Mouse (Mus musculus): ENCODE measurements around the gene Shank2. TPM values are rescaled to one million over a fixed set of nuclear protein-coding genes. Genes with fewer than 3 reads are reported as not detected.
A peak's percentile ranks its signal among the peaks of the same experiment; 100 is the strongest.

The Shank2 gene
- polyA plus RNA-seq, 1 experiment from 2014 or later, result 2.1 TPM

- Histone ChIP-seq H3K4me1 (ENCODE audit: control insufficient read depth, insufficient read depth, low read length) (no peaks in the 10 kb centered on the region), H3K4me2 (ENCODE audit: low read depth) (no peak overlapping the region), H3K36me3 (ENCODE audit: control insufficient read depth, insufficient read depth, low read length) (no peaks in the 10 kb centered on the region), H3K4me3 (ENCODE audit: low read depth, low read length) (no peak overlapping the region), H3K9me3 (ENCODE audit: control insufficient read depth, low read length) (no peaks in the 10 kb centered on the region), H3K27ac (ENCODE audit: low read depth, low read length) (no peak overlapping the region), H3K27me3 (ENCODE audit: control insufficient read depth, insufficient read depth, low read length) (no peaks in the 10 kb centered on the region), H3K9ac (ENCODE audit: low read length) (no peak overlapping the region)
- 86% methylated on average over 8 of the region's 8 CpGs for WGBS
- no peak for DNase-seq (ENCODE audit: low spot score)
- no peak for ATAC-seq (ENCODE audit: insufficient read depth, low FRiP score, low TSS enrichment)
These were observed 371.3 kb downstream of the Shank2 start for GRCm38 (mm10) chr7:144373059-144373458.

GRCm38 (mm10) chr7:144375483-144375882, 373.8 kb downstream of the Shank2 start:
- Histone ChIP-seq H3K27me3 (ENCODE audit: control insufficient read depth, insufficient read depth, low read length) (no peaks in the 10 kb centered on the region), H3K4me3 (ENCODE audit: low read depth, low read length) (no peak overlapping the region), H3K27ac (ENCODE audit: low read depth, low read length) (no peak overlapping the region), H3K4me1 (ENCODE audit: control insufficient read depth, insufficient read depth, low read length) (peaks cover 6% of the 10 kb centered on the region; the same call in 1 of the 2 replicates), H3K36me3 (ENCODE audit: control insufficient read depth, insufficient read depth, low read length) (no peaks in the 10 kb centered on the region), H3K9me3 (ENCODE audit: control insufficient read depth, low read length) (no peaks in the 10 kb centered on the region), H3K4me2 (ENCODE audit: low read depth) (no peak overlapping the region), H3K9ac (ENCODE audit: low read length) (no peak overlapping the region)
- 74% methylated on average over 2 of the region's 2 CpGs for WGBS
- no peak for ATAC-seq (ENCODE audit: insufficient read depth, low FRiP score, low TSS enrichment)
- DNase-seq (ENCODE audit: low spot score), result no peak

DNA sequence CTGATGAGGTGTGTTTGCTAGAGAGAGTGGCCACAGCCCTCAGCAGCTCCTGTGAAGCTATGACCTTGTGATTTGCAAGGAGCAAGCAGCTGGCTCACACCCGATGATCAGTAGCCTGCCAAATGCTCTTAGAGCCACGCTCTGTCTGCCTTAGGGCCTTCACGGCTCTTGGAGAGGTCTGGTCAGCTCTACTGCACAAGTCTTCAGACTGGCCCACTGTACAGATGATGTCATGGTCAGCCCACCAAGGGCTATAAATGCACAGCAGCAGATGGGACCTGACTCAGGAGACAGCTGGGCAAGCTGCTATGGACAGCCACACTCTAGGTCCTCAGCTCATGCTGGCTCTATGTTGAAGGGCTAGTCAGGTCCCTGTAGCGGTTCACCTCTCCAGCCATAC, 376.5 kb downstream of the Shank2 start:
- ATAC-seq (ENCODE audit: insufficient read depth, low FRiP score, low TSS enrichment), result no peak
- DNase-seq (ENCODE audit: low spot score), result no peak
- H3K27ac ChIP-seq (ENCODE audit: low read depth, low read length), result no peak overlapping the region
- H3K4me3 ChIP-seq (ENCODE audit: low read depth, low read length), result no peak overlapping the region
- H3K4me2 ChIP-seq (ENCODE audit: low read depth), result no peak overlapping the region
- no peaks in the 10 kb centered on the region for H3K9me3 ChIP-seq (ENCODE audit: control insufficient read depth, low read length)
- no peaks in the 10 kb centered on the region for H3K36me3 ChIP-seq (ENCODE audit: control insufficient read depth, insufficient read depth, low read length)
- peaks cover 6% of the 10 kb centered on the region; the same call in 1 of the 2 replicates for H3K4me1 ChIP-seq (ENCODE audit: control insufficient read depth, insufficient read depth, low read length)
- no peak overlapping the region for H3K9ac ChIP-seq (ENCODE audit: low read length)
- WGBS, result 83% methylated on average over 4 of the region's 4 CpGs
- no peaks in the 10 kb centered on the region for H3K27me3 ChIP-seq (ENCODE audit: control insufficient read depth, insufficient read depth, low read length)

DNA sequence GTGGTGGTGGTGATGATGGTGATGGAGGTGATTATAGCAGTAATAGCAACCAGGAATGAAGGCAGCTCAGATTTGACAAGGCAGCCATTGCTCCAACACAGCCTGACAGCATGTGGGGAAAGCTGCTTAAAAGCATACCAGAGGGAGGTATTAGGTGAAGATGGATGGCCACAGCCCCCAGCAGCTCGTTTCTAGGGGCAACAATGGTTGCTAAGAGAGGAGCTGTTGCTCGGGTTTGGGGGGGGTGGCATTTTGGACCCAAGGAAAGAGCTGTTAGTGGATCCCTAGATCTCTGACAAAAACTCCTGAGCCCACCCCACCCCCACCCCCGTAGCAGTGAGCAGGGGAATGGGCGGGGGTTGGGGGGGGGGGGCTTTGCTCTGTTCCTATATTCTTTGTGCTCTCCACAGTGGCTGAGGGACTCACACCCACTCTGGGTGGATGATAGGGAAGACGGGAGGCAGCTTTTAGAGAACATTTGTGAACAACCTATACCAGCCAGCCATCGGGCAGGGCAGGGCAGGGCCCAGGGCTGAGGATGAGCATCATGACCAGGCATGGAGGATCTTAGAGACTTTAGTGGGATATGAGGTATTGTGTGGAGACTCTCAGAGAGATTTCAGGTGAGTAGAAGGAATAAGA, 377.6 kb downstream of the Shank2 start:
- H3K4me2 ChIP-seq (ENCODE audit: low read depth), result no peak overlapping the region
- H3K27me3 ChIP-seq (ENCODE audit: control insufficient read depth, insufficient read depth, low read length), result no peaks in the 10 kb centered on the region
- H3K4me1 ChIP-seq (ENCODE audit: control insufficient read depth, insufficient read depth, low read length), result peaks cover 6% of the 10 kb centered on the region; the same call in 1 of the 2 replicates
- 42% methylated on average over 6 of the region's 6 CpGs for WGBS
- ATAC-seq (ENCODE audit: insufficient read depth, low FRiP score, low TSS enrichment), result peak; percentile 58
- no peak overlapping the region for H3K27ac ChIP-seq (ENCODE audit: low read depth, low read length)
- H3K9me3 ChIP-seq (ENCODE audit: control insufficient read depth, low read length), result no peaks in the 10 kb centered on the region
- no peaks in the 10 kb centered on the region for H3K36me3 ChIP-seq (ENCODE audit: control insufficient read depth, insufficient read depth, low read length)
- DNase-seq (ENCODE audit: low spot score), result peak; percentile 55
- no peak overlapping the region for H3K4me3 ChIP-seq (ENCODE audit: low read depth, low read length)
- H3K9ac ChIP-seq (ENCODE audit: low read length), result no peak overlapping the region; the same call in 1 of the 2 replicates

DNA sequence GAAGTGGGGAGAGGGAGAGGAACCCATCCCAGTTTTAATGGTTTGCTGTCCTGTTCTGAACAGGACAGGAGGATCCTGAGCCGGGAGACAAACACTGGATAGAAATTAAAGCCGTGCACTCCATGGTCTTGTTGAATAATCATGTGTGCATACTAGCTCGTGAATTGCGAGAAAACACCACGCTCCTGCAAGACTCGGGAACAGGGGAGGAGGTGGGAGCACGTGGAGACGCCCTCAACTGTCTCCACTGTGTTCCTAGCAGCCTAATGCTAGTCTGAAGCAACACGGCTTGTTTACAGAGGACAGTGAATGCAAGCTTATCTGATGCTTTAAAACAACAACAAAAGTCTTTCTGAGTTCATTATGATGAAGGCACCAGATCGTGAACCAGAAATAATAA, 379.9 kb downstream of the Shank2 start:
- Histone ChIP-seq H3K36me3 (ENCODE audit: control insufficient read depth, insufficient read depth, low read length) (no peaks in the 10 kb centered on the region), H3K9ac (ENCODE audit: low read length) (no peak overlapping the region), H3K4me1 (ENCODE audit: control insufficient read depth, insufficient read depth, low read length) (peaks cover 6% of the 10 kb centered on the region; the same call in 1 of the 2 replicates), H3K4me3 (ENCODE audit: low read depth, low read length) (no peak overlapping the region), H3K27ac (ENCODE audit: low read depth, low read length) (no peak overlapping the region), H3K4me2 (ENCODE audit: low read depth) (no peak overlapping the region), H3K9me3 (ENCODE audit: control insufficient read depth, low read length) (no peaks in the 10 kb centered on the region), H3K27me3 (ENCODE audit: control insufficient read depth, insufficient read depth, low read length) (no peaks in the 10 kb centered on the region)
- DNase-seq (ENCODE audit: low spot score), result no peak
- 85% methylated on average over 10 of the region's 10 CpGs for WGBS
- no peak for ATAC-seq (ENCODE audit: insufficient read depth, low FRiP score, low TSS enrichment)

- ATAC-seq (ENCODE audit: insufficient read depth, low FRiP score, low TSS enrichment) (no peak), DNase-seq (ENCODE audit: low spot score) (no peak)
- no peaks in the 10 kb centered on the region for H3K4me1 ChIP-seq (ENCODE audit: control insufficient read depth, insufficient read depth, low read length)
- no peak overlapping the region for H3K4me3 ChIP-seq (ENCODE audit: low read depth, low read length)
- H3K9ac ChIP-seq (ENCODE audit: low read length), result no peak overlapping the region
- H3K9me3 ChIP-seq (ENCODE audit: control insufficient read depth, low read length), result no peaks in the 10 kb centered on the region
- H3K27me3 ChIP-seq (ENCODE audit: control insufficient read depth, insufficient read depth, low read length), result no peaks in the 10 kb centered on the region
- no peak overlapping the region for H3K4me2 ChIP-seq (ENCODE audit: low read depth)
- H3K27ac ChIP-seq (ENCODE audit: low read depth, low read length), result no peak overlapping the region
- H3K36me3 ChIP-seq (ENCODE audit: control insufficient read depth, insufficient read depth, low read length), result no peaks in the 10 kb centered on the region
- WGBS, result 94% methylated on average over 6 of the region's 6 CpGs
These were observed 385.8 kb downstream of the Shank2 start for GRCm38 (mm10) chr7:144387537-144387936.

DNA sequence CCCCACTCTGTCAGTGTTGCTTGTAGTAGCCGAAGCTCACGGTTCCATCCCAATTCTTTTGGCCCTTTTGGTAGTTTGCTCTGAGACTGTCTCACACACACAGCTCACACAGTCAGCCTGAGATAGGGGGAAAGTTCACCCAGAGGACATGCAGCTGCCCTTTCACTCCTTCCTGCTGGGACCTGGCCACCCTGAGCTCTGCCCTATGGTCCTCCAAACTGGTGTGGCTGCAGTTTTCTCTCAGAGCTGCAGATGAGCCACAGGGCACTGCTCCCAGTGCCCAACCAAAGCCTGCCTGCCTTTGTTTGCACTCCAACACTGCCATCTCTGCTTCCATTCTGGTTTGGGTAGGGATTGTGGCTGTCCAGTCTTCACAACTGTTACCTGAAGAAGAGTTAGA, 388.0 kb downstream of the Shank2 start:
- 82% methylated on average over 2 of the region's 2 CpGs for WGBS
- DNase-seq (ENCODE audit: low spot score) (no peak), ATAC-seq (ENCODE audit: insufficient read depth, low FRiP score, low TSS enrichment) (no peak)
- Histone ChIP-seq H3K4me2 (ENCODE audit: low read depth) (no peak overlapping the region), H3K9me3 (ENCODE audit: control insufficient read depth, low read length) (no peaks in the 10 kb centered on the region), H3K9ac (ENCODE audit: low read length) (no peak overlapping the region), H3K27ac (ENCODE audit: low read depth, low read length) (no peak overlapping the region), H3K4me3 (ENCODE audit: low read depth, low read length) (no peak overlapping the region), H3K36me3 (ENCODE audit: control insufficient read depth, insufficient read depth, low read length) (no peaks in the 10 kb centered on the region), H3K4me1 (ENCODE audit: control insufficient read depth, insufficient read depth, low read length) (no peaks in the 10 kb centered on the region), H3K27me3 (ENCODE audit: control insufficient read depth, insufficient read depth, low read length) (no peaks in the 10 kb centered on the region)

DNA sequence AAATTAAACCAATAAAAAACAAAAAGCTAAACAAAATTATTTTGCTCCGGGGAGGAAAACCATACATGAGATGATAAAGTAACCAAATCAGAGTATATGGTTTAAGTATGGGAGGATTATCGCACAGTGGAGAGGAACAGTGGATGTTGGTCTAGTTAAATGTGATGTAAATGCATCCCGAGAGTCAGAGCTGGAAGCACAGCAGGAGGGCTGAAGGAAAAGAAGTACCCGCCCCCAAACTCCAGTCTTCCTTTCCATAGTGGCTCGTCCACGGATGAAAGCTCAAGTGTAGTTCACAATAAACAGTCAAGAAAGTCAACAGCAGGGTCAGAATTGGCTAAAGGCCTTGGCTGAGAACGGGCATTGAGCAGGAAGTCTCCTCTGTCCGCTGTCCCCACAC, 388.9 kb downstream of the Shank2 start:
- H3K9ac ChIP-seq (ENCODE audit: low read length), result no peak overlapping the region
- H3K27me3 ChIP-seq (ENCODE audit: control insufficient read depth, insufficient read depth, low read length), result no peaks in the 10 kb centered on the region
- 47% methylated on average over 8 of the region's 8 CpGs for WGBS
- ATAC-seq (ENCODE audit: insufficient read depth, low FRiP score, low TSS enrichment), result no peak
- no peaks in the 10 kb centered on the region for H3K36me3 ChIP-seq (ENCODE audit: control insufficient read depth, insufficient read depth, low read length)
- no peaks in the 10 kb centered on the region for H3K4me1 ChIP-seq (ENCODE audit: control insufficient read depth, insufficient read depth, low read length)
- no peak overlapping the region for H3K4me3 ChIP-seq (ENCODE audit: low read depth, low read length)
- no peaks in the 10 kb centered on the region for H3K9me3 ChIP-seq (ENCODE audit: control insufficient read depth, low read length)
- no peak for DNase-seq (ENCODE audit: low spot score)
- H3K4me2 ChIP-seq (ENCODE audit: low read depth), result no peak overlapping the region
- H3K27ac ChIP-seq (ENCODE audit: low read depth, low read length), result no peak overlapping the region

DNA sequence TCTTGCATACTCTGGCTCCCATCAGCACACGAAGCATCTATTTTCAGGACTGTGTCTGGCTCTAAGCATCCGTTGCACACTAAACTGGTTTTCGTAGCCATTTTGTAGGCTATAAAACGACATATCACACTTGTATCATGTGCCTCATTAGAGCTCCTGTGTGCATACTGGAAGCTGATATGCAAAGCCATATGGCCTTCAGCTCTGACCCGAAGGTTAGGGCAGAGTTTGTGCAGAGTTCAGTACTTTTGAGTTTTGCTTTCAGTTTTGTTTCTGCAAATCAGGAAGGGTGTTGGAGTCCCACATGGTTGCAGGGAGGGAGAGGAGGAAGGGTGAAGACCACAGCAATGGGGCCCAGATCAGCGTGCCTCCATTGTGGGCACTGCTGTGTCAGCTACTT, 390.0 kb downstream of the Shank2 start:
- no peak overlapping the region for H3K4me3 ChIP-seq (ENCODE audit: low read depth, low read length)
- H3K27me3 ChIP-seq (ENCODE audit: control insufficient read depth, insufficient read depth, low read length), result no peaks in the 10 kb centered on the region
- H3K36me3 ChIP-seq (ENCODE audit: control insufficient read depth, insufficient read depth, low read length), result no peaks in the 10 kb centered on the region
- H3K4me1 ChIP-seq (ENCODE audit: control insufficient read depth, insufficient read depth, low read length), result no peaks in the 10 kb centered on the region
- no peak overlapping the region for H3K27ac ChIP-seq (ENCODE audit: low read depth, low read length)
- DNase-seq (ENCODE audit: low spot score) (no peak), ATAC-seq (ENCODE audit: insufficient read depth, low FRiP score, low TSS enrichment) (no peak)
- no peak overlapping the region for H3K4me2 ChIP-seq (ENCODE audit: low read depth)
- H3K9ac ChIP-seq (ENCODE audit: low read length), result no peak overlapping the region
- H3K9me3 ChIP-seq (ENCODE audit: control insufficient read depth, low read length), result no peaks in the 10 kb centered on the region
- 89% methylated on average over 6 of the region's 6 CpGs for WGBS

All from neural tube, embryonic 11.5 days (tissue).